Mouse (Mus musculus) 3134 (cell line): ENCODE results near the gene Prdm5.

Experiments used
- DNase-seq: peaks from one replicate; pipeline ENCODE4 v3.0.0-alpha.2; 2011; ENCODE audit warnings: low spot score; ENCODE audit not compliant: insufficient read length; ENCODE audit errors: extremely low read depth

Gene Prdm5

GRCm38 (mm10) chr6:65925737-65926333 lies 147.0 kb downstream of the Prdm5 start:
- DNase-seq: no peak

- DNase-seq: no peak
Measured at GRCm38 (mm10) chr6:65930523-65930922, 151.7 kb downstream of the Prdm5 start.

GRCm38 (mm10) chr6:65932776-65933175 lies 154.0 kb downstream of the Prdm5 start:
- no peak for DNase-seq

- no peak for DNase-seq
Measured at GRCm38 (mm10) chr6:65933177-65933576, 154.4 kb downstream of the Prdm5 start.

- no peak for DNase-seq
Measured at GRCm38 (mm10) chr6:65935566-65936281, 156.9 kb downstream of the Prdm5 start.

GRCm38 (mm10) chr6:65950492-65950891 lies 171.7 kb downstream of the Prdm5 start:
- DNase-seq: no peak

GRCm38 (mm10) chr6:65952309-65952708 lies 173.5 kb downstream of the Prdm5 start, which contains the start of gene 4930544G11Rik:
4930544G11Rik (plus strand) TSS chr6:65952609.
- no peak for DNase-seq

- DNase-seq: no peak
Measured at GRCm38 (mm10) chr6:65969386-65970111, 190.8 kb downstream of the Prdm5 start.

GRCm38 (mm10) chr6:65970410-65970809 lies 191.6 kb downstream of the Prdm5 start:
- no peak for DNase-seq
